Mouse (Mus musculus): ENCODE data around the gene Astl. TPM values are rescaled to one million over a fixed set of nuclear protein-coding genes. Genes with fewer than 3 reads are reported as not detected.

Gene Astl
- 0.03 TPM in 1 of 2 replicates, not detected in the other for polyA plus RNA-seq (2012)

GRCm38 (mm10) chr2:127338416-127338815 is at the start of gene Astl:
Gene Astl, plus strand, starts transcription at chr2:127338639.

GRCm38 (mm10) chr2:127335767-127336496 is 2.5 kb upstream of the Astl start, which contains the start of gene Dusp2:
Gene Dusp2, plus strand, starts transcription at chr2:127336159.

GRCm38 (mm10) chr2:127362459-127363281 is 24.2 kb downstream of the Astl start, which contains the start of gene Adra2b:
Gene Adra2b, plus strand, starts transcription at chr2:127363208.

Other genes starting within 250 kb of the Astl start
- gene Ncaph, start 204.7 kb upstream of the Astl start, polyA plus RNA-seq (2012), result 7.2 and 8.2 TPM in 2 replicates
- gene Itpripl1, start 195.2 kb upstream of the Astl start, polyA plus RNA-seq (2012), result 4.7 and 7.2 TPM in 2 replicates
- gene 1810024B03Rik, start 130.4 kb upstream of the Astl start, polyA plus RNA-seq (2012), result 0.28 and 0.38 TPM in 2 replicates
- 11.1 and 17.5 TPM in 2 replicates for gene Snrnp200, start 130.3 kb upstream of the Astl start, polyA plus RNA-seq (2012)
- 6.8 and 8.0 TPM in 2 replicates for gene Ciao1, start 90.8 kb upstream of the Astl start, polyA plus RNA-seq (2012)
- 17.3 and 18.4 TPM in 2 replicates for gene Tmem127, start 90.7 kb upstream of the Astl start, polyA plus RNA-seq (2012)
- gene Stard7, start 68.4 kb upstream of the Astl start, polyA plus RNA-seq (2012), result 37.9 and 38.4 TPM in 2 replicates
- 83.3 and 104 TPM in 2 replicates for gene Dusp2, start 2.5 kb upstream of the Astl start, polyA plus RNA-seq (2012)
- gene Adra2b, start 24.6 kb downstream of the Astl start, polyA plus RNA-seq (2012), result 0.02 and 0.11 TPM in 2 replicates
- 0.06 TPM in 1 of 2 replicates, not detected in the other for gene Gpat2, start 86.6 kb downstream of the Astl start, polyA plus RNA-seq (2012)
- gene Fahd2a, start 105.9 kb downstream of the Astl start, polyA plus RNA-seq (2012), result 18.8 and 29.7 TPM in 2 replicates
- 16.2 and 26.9 TPM in 2 replicates for gene Kcnip3, start 183.5 kb downstream of the Astl start, polyA plus RNA-seq (2012)
- gene Prom2, start 202.8 kb downstream of the Astl start, polyA plus RNA-seq (2012), result 0.14 TPM in 1 of 2 replicates, not detected in the other
- 0.17 and 0.24 TPM in 2 replicates for gene Zfp661, start 248.5 kb downstream of the Astl start, polyA plus RNA-seq (2012)
- gene Mrps5, start 248.6 kb downstream of the Astl start, polyA plus RNA-seq (2012), result 165 and 196 TPM in 2 replicates